Mouse (Mus musculus): Measurements from ENCODE around the gene Shank2. TPM values are rescaled to one million over a fixed set of nuclear protein-coding genes. Genes with fewer than 3 reads are reported as not detected.
A peak's percentile ranks its signal among the peaks of the same experiment; 100 is the strongest.

The Shank2 gene
- total RNA-seq, 2 experiments from 2014 or later = 0.08 to 0.14 TPM

DNA sequence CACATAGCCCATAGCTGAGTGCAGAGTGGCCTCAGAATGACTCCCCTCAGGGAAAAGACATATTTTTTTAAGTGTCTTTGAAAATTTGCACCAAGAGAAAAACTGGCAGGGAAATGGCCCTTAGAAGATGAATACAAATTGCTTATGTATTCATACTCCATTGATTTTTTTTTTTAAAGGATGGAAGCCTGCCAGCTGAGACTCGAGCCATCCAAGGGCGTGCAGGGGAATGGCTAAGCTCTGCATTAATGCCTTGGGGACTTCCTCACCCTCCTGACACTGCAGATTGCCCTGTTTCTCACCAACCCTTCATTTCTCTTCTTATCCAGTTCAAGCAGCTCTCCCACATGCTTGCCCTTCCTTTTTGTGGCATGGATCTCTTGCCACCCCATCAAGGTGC is 85.5 kb downstream of the Shank2 start:
- no peak for DNase-seq
- H3K4me3 ChIP-seq = no peak overlapping the region
- intact Hi-C loops (cut with DNase I) = no loop called here
- no peak overlapping the region for H3K27ac ChIP-seq
- no peak for TF ChIP-seq CTCF (IDR thresholded peaks at IDR 0.05)

DNA sequence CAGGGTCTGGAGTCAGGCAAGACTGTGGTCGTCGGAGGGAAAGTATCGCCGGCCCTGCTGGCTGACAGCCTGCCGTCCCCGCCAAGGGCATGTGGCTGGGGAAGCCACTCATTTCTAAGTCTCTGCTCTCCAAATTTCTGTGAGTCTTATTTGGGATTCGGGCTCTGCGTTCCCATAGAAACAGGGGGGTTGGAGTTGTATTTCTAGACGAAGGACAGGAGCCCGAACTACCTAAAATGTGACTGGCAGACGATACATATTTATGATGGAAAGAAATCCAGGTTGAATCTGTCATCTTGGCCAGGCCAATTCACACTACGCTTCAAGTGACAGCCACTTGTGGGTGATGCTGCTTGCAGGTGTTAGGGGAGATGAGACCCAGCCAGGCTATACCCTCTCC is 92.4 kb downstream of the Shank2 start:
- TF ChIP-seq CTCF (IDR thresholded peaks at IDR 0.05) = no peak
- H3K4me3 ChIP-seq = no peak overlapping the region
- intact Hi-C loops (cut with DNase I) = no loop called here
- no peak overlapping the region for H3K27ac ChIP-seq
- DNase-seq = no peak

DNA sequence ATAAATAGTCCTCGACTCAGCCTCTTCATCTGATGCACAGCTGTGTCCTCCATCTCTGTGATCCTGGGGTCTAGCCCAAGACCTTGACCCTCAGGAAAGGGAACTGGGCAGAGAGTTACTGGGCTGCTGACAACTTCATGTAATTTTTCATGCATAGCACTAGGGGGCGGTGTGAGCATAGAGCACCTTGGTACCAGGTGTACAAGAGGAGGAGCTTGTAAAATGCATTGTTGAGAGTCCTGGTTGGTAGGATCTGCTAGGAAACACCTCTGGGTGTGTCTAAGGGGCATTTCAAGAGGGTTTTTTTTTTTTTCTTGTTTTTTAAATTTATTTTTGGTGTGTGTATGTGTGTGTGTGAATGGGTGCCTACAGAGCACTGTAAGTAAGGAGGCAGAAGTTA is 95.6 kb downstream of the Shank2 start:
- peak; percentile 49 for TF ChIP-seq CTCF (IDR thresholded peaks at IDR 0.05)
- no peak overlapping the region for H3K4me3 ChIP-seq
- no peak overlapping the region for H3K27ac ChIP-seq
- intact Hi-C loops (cut with DNase I) = no loop called here
- no peak for DNase-seq

DNA sequence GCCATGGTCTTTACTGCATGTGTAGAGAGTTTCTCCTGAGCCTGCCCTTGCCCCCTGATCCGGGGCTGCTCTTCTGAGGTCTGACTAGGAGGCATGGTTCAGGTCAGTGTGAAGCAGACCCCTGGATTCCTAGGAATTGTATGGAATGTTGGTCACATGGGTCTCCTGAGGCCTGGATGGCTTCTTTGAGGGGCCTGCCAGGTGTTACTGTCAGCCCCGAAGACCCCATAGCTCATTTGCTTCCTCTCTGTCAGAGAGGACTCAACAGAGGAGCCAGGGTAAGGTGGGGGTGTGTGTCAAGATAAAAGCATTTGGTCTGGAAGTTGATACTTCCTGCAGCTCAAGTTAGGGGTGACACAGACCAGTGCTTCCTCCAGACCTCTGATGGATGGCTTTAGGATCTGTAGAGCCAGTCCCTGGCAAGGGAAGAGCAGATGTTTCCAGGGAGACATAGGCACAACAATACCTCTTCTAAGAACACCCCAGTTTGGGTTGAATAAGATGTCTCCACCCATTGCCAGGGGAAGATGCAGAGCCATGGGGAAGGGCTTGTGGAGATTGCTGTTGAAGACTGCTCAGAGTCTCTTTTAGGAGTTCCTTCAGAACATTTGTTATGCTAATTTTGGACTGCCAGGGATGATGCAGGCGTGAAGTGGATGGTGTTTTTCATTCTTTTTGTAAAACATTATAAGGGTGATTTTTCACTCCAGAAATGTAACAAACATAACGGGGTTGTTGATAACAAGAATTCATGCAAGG is 100.7 kb downstream of the Shank2 start:
- intact Hi-C loops (cut with DNase I) = no loop called here

DNA sequence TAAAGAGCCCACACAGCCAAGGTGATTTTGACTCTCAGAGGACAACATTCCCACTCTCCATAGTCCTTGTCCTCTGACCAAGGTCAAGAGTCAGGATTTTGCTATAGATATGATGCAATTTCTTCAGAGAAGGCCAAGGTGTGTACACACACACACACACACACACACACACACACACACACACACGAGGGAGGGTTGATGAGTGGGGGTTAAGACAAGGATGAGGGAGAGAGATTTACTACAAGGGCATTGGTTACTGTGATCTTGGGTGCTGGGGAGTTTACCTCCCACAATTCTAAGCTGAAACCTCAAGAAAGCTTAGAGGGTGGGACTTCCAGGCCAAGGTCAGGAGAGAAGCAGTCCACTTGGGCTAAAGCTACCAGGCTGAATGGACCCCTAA is 104.2 kb downstream of the Shank2 start:
- intact Hi-C loops (cut with DNase I) = no loop called here
- H3K27ac ChIP-seq = no peak overlapping the region
- TF ChIP-seq CTCF (IDR thresholded peaks at IDR 0.05) = no peak

More for the DNA sequence above, 100.7 kb downstream of the Shank2 start:
- no peak for TF ChIP-seq CTCF (IDR thresholded peaks at IDR 0.05)
- DNase-seq = no peak
- Histone ChIP-seq H3K4me3 (no peak overlapping the region), H3K27ac (no peak overlapping the region)

DNA sequence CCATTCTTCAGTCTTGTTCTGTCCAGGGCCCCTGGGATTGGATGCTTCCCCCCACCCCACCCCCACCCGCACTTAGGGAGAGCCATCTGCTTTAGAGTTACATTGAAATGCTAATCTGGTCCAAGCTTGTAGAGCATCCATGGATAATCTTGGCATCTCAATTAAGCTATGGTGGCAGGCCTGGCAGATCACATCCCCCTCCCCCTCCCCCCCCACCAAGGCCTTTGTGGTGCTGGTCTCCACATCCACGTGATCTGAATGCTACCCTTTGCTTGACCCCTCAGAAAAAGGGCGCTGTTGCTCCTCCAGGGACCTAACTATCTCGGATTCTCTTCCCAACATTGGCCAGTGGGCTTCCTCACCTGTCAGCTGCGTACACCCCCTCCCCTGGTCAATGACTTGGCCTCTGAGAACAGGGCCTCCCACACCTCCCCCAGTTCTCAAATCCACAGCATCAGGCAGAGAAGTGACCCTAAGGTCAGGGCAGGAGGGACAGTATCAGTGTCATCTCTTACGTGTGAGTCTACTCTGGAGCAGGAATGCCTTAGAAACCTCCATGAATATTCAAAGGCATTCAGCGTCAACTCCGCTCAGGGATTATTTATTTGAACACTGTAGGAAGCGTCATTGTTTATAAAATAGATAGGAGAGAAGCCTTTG is 104.8 kb downstream of the Shank2 start:
- no peak for DNase-seq
- intact Hi-C loops (cut with DNase I) = no loop called here
- H3K27ac ChIP-seq = no peak overlapping the region
- no peak overlapping the region for H3K4me3 ChIP-seq
- TF ChIP-seq CTCF (IDR thresholded peaks at IDR 0.05) = no peak

More for the DNA sequence above, 104.2 kb downstream of the Shank2 start:
- H3K4me3 ChIP-seq = no peak overlapping the region
- DNase-seq = no peak

DNA sequence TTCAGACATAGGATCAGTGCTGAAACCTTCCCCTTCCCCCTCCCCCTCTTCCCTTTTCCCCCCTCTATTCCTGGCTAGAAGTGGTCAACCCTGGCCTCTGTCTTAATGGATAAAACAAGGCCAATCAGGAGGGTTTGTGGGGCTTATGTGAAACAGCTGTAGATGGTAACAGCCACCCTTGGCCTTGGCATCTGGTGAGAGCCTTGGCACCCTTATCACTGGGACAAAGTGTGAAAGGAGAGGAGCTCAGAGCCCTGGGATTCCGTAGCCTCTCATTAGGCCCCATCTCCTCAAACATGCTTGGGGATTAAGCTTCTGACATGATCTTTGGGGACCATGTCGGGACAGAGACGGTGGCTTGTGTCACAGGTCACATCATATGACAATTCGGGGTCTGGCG is 106.4 kb downstream of the Shank2 start:
- no peak for TF ChIP-seq CTCF (IDR thresholded peaks at IDR 0.05)
- DNase-seq = no peak
- intact Hi-C loops (cut with DNase I) = no loop called here

DNA sequence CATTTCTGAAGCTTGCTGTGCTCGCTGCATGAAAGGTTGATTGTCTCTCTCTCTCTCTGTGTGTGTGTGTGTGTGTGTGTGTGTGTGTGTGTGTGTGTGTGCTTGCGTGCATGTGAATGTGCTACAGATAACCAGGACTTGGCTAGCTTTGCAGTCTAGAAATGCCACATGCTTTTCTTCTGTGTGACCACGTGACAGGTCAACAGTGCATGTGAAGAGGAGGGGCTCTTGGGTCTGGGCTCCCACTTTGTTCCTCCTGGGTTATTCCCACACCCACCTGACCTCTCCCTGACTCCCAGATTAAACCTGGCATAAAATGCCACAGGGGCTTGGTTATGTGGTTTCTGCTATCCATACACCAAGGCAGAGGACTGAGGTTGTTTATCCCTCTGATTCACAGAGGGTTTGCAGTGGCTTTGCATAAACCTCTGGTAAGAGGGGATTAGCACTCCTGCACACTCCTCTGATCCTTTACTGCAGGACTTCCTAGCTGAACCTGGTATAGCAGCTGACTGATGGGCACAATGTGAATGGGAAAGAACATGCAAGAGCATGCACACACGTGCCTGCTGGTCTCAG is 109.4 kb downstream of the Shank2 start:
- TF ChIP-seq CTCF (IDR thresholded peaks at IDR 0.05) = no peak
- Histone ChIP-seq H3K4me3 (no peak overlapping the region), H3K27ac (no peak overlapping the region)
- intact Hi-C loops (cut with DNase I) = no loop called here
- DNase-seq = no peak

More for the DNA sequence above, 106.4 kb downstream of the Shank2 start:
- Histone ChIP-seq H3K4me3 (no peak overlapping the region), H3K27ac (no peak overlapping the region)

DNA sequence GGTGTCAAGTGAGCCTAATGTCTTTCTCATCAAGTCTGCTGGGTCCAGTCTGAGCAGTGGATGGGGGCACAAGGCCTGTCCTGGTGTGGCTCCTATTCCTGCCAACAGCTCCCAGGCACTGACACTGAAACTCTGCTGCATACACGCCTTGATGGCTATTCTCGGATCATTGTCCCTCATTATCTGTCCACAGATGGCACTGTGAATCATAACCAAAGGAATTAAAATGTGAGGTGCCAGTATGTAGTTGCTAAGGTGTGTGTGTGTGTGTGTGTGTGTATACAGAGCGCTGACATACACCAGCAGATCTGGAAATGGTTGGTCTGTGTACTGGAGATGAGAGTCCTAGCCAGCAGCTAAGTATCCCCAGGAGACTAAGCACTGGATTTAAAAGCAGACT is 110.3 kb downstream of the Shank2 start:
- no peak for DNase-seq
- no peak overlapping the region for H3K4me3 ChIP-seq
- no peak for TF ChIP-seq CTCF (IDR thresholded peaks at IDR 0.05)
- H3K27ac ChIP-seq = no peak overlapping the region
- intact Hi-C loops (cut with DNase I) = no loop called here

DNA sequence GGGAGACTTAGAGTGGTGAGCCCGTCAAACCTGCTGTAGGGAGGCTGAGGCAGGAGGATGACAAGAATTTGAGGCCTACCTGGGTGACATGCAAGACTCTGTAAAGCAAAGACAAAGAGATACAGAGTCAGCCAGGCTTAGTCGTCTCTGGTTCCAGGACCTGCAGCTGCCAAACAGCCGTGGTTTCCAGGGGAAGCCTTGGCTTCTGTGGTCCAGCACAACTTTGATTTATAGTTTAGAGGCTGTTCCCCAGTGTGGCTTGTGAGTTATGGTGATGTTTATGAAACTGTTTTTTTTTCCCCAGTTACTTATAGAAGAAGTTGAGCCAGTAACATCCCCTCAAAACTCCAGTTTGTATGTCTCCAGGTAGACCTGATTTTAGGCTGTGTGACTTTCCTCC is 112.5 kb downstream of the Shank2 start:
- intact Hi-C loops (cut with DNase I) = no loop called here
- H3K4me3 ChIP-seq = no peak overlapping the region
- DNase-seq = no peak
- TF ChIP-seq CTCF (IDR thresholded peaks at IDR 0.05) = no peak
- no peak overlapping the region for H3K27ac ChIP-seq

DNA sequence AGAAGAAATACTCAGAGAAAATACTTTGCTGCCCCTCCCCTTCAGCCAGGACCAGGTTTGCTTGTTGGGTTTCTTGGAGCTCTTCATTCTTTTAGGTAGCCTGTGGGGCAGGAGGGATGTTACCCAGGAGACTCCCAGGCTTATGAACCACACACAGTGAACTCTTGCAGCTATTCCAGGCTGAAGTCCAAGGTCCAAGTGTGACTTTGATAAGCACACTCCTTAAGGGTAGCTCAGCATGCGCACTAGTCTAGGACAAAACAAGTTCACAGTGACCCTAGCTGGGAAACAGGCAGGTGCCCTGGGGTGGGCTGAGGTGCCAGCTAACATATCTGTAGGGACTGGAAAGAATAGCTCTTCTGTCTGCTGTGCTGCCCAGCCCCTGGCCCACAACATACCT is 117.8 kb downstream of the Shank2 start:
- Histone ChIP-seq H3K4me3 (no peak overlapping the region), H3K27ac (no peak overlapping the region)
- intact Hi-C loops (cut with DNase I) = no loop called here
- no peak for DNase-seq
- no peak for TF ChIP-seq CTCF (IDR thresholded peaks at IDR 0.05)

DNA sequence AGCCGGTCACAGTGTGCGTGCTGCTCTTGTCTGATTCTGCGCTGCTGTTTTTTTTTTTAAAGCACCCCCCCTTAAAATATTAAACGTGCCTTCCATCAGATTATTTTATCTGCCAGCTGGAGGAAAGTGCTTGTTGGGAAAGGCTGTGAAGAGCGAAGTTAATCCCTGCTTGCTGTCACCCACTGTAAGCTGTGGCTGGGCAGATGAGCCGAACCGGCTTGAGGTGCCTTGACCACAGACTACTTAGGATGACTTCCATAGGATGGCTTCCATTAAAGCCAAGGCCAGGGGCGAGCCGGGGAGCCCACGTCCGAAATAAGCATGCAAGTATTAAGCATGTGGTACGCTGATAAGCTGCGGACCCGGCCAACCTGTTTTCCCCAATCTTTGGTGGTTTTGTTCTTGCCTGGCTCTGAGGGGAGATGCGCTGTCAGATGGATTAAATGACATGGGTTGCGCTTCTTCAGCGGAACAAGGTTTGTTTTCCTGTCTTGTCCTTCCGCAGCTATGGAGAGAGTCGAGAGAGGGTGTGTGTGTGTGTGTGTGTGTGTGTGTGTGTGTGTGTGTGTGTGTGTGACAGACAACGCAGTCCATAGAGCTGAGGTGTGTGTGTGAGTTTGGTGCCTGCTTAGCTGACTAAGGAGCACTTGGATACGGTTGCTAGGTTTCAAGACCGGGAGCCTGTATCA is 131.1 kb downstream of the Shank2 start:
- intact Hi-C loops (cut with DNase I) = no loop called here

More for the DNA sequence above, 131.1 kb downstream of the Shank2 start:
- Histone ChIP-seq H3K27ac (no peak overlapping the region), H3K4me3 (no peak overlapping the region)
- no peak for TF ChIP-seq CTCF (IDR thresholded peaks at IDR 0.05)
- no peak for DNase-seq
